Mouse (Mus musculus) neural tube, embryonic 14.5 days (tissue): ENCODE results near the gene Fam89b. TPM values are rescaled to one million over a fixed set of nuclear protein-coding genes. Genes with fewer than 3 reads are reported as not detected.

Experiments used
- ATAC-seq: fragments of 200-750 bp; cut with Nextera tagmentation; 2 replicates; pipeline ENCODE4 v1.8.0; 2017; ENCODE audit warnings: low read depth, mild to moderate bottlenecking, moderate TSS enrichment, moderate library complexity
- H3K27ac ChIP-seq: fragments of 300-500 bp; sonication (generic); 2 replicates; pipeline ENCODE4 v1.5.1; 2014; ENCODE audit warnings: low read depth, mild to moderate bottlenecking, control low read depth, low read length, moderate library complexity, mixed read lengths
- H3K27me3 ChIP-seq: fragments of 300-500 bp; sonication (generic); 2 replicates; pipeline ENCODE4 v1.6.1; 2014; ENCODE audit warnings: low read length; ENCODE audit not compliant: control insufficient read depth, insufficient read depth
- H3K36me3 ChIP-seq: fragments of 300-500 bp; sonication (generic); 2 replicates; pipeline ENCODE4 v1.6.1; 2014; ENCODE audit warnings: low read length, mixed read lengths; ENCODE audit not compliant: control insufficient read depth, insufficient read depth
- H3K4me1 ChIP-seq: fragments of 300-500 bp; sonication (generic); 2 replicates; pipeline ENCODE4 v1.6.1; 2014; ENCODE audit warnings: low read length; ENCODE audit not compliant: control insufficient read depth, insufficient read depth
- H3K4me2 ChIP-seq: fragments of 300-500 bp; sonication (generic); 2 replicates; pipeline ENCODE4 v1.6.1; 2014; ENCODE audit warnings: mild to moderate bottlenecking, low read depth, low read length, control low read depth
- H3K4me3 ChIP-seq: fragments of 300-500 bp; sonication (generic); 2 replicates; pipeline ENCODE4 v1.5.1; 2014; ENCODE audit warnings: low read depth, low read length, control low read depth, mixed read lengths
- H3K9ac ChIP-seq: fragments of 300-500 bp; sonication (generic); replicated peaks from 2 replicates; pipeline ENCODE4 v1.6.1; 2014; ENCODE audit warnings: low read depth, mild to moderate bottlenecking, control low read depth, low read length, mixed read lengths
- H3K9me3 ChIP-seq: fragments of 300-500 bp; sonication (generic); 2 replicates; pipeline ENCODE4 v1.6.1; 2016; ENCODE audit warnings: low read length; ENCODE audit not compliant: control insufficient read depth
- WGBS: fragments of 180-500 bp; shearing (Covaris S2); extraction: QIAGEN DNeasy Blood & Tissue Kit; methylation state at CpG from one replicate; pipeline ENCODE4 v1.1.7; 2014; 5-methylcytosine and 5-hydroxymethylcytosine counted together
- polyA plus RNA-seq: library from polyadenylated mRNA; unstranded; fragments of >200 nt; fragmentation: Nextera tagmentation; extraction: Ambion mirVana; gene quantifications from 2 replicates; pipeline ENCODE4 v1.2.1, GENCODE M21; 2014

Fam89b gene
- polyA plus RNA-seq, 1 experiment from 2014 or later, result 145 TPM

- Histone ChIP-seq H3K4me1 (peaks cover 56% of the 10 kb centered on the region), H3K4me3 (peak overlapping the region; percentile 73), H3K4me2 (peak overlapping the region; percentile 99), H3K27me3 (no peaks in the 10 kb centered on the region), H3K36me3 (no peaks in the 10 kb centered on the region; the same call in 1 of the 2 replicates), H3K27ac (peak overlapping the region; percentile 98), H3K9ac (peak overlapping the region; percentile 100), H3K9me3 (no peaks in the 10 kb centered on the region)
- WGBS, result 8% methylated on average over 37 of the region's 37 CpGs
- peak; percentile 47 for ATAC-seq
Measured at GRCm38 (mm10) chr19:5728631-5729443, 616 bp downstream of the Fam89b start.

GRCm38 (mm10) chr19:5727701-5728100 is 1.8 kb downstream of the Fam89b start:
- H3K4me2 ChIP-seq, result peak overlapping the region; percentile 99
- WGBS, result 3% methylated on average over 14 of the region's 14 CpGs
- H3K9me3 ChIP-seq, result no peaks in the 10 kb centered on the region
- ATAC-seq, result no peak
- peaks cover 56% of the 10 kb centered on the region for H3K4me1 ChIP-seq
- H3K27me3 ChIP-seq, result no peaks in the 10 kb centered on the region
- peak overlapping the region; percentile 44 for H3K27ac ChIP-seq
- H3K4me3 ChIP-seq, result peak overlapping the region; percentile 73
- H3K36me3 ChIP-seq, result no peaks in the 10 kb centered on the region; the same call in 1 of the 2 replicates
- H3K9ac ChIP-seq, result peak overlapping the region; percentile 100

- Histone ChIP-seq H3K27me3 (no peaks in the 10 kb centered on the region), H3K9me3 (no peaks in the 10 kb centered on the region), H3K4me1 (peaks cover 56% of the 10 kb centered on the region), H3K9ac (peak overlapping the region; percentile 51), H3K27ac (peak overlapping the region; percentile 44; the same call in 1 of the 2 replicates), H3K4me3 (peak overlapping the region; percentile 73), H3K4me2 (peak overlapping the region; percentile 99), H3K36me3 (peaks cover 4% of the 10 kb centered on the region; the same call in 1 of the 2 replicates)
- no peak for ATAC-seq
- 77% methylated on average over 15 of the region's 15 CpGs for WGBS
Measured at GRCm38 (mm10) chr19:5726961-5727578, 2.4 kb downstream of the Fam89b start.

GRCm38 (mm10) chr19:5725767-5726515 is 3.5 kb downstream of the Fam89b start, which contains the start of gene Ehbp1l1:
TSS of gene Ehbp1l1 (minus strand) at chr19:5726317.
- H3K36me3 ChIP-seq, result peaks cover 14% of the 10 kb centered on the region
- peaks cover 48% of the 10 kb centered on the region for H3K4me1 ChIP-seq
- peak within 1 kb of the TSS; percentile 51 for H3K9ac ChIP-seq
- no peaks in the 10 kb centered on the region for H3K9me3 ChIP-seq
- H3K27ac ChIP-seq, result no peak within 1 kb of the TSS
- ATAC-seq, result no peak
- peak within 1 kb of the TSS; percentile 99 for H3K4me2 ChIP-seq
- H3K27me3 ChIP-seq, result no peaks in the 10 kb centered on the region
- H3K4me3 ChIP-seq, result peak within 1 kb of the TSS; percentile 73
- 15% methylated on average over 45 of the region's 49 CpGs for WGBS

- H3K4me3 ChIP-seq, result no peak overlapping the region
- H3K4me2 ChIP-seq, result peak overlapping the region; percentile 99
- 66% methylated on average over 12 of the region's 12 CpGs for WGBS
- peaks cover 21% of the 10 kb centered on the region for H3K36me3 ChIP-seq
- ATAC-seq, result no peak
- 0 out of 2 replicates have a peak overlapping the region, but pooled peaks have one; percentile 3 for H3K9ac ChIP-seq
- H3K9me3 ChIP-seq, result no peaks in the 10 kb centered on the region
- H3K4me1 ChIP-seq, result peaks cover 41% of the 10 kb centered on the region
- H3K27ac ChIP-seq, result no peak overlapping the region
- H3K27me3 ChIP-seq, result no peaks in the 10 kb centered on the region
Measured at GRCm38 (mm10) chr19:5725029-5725707, 4.3 kb downstream of the Fam89b start.

- Histone ChIP-seq H3K9me3 (no peaks in the 10 kb centered on the region), H3K4me2 (0 out of 2 replicates have a peak overlapping the region, but pooled peaks have one; percentile 11), H3K9ac (no peak overlapping the region), H3K36me3 (peaks cover 28% of the 10 kb centered on the region), H3K4me3 (no peak overlapping the region), H3K27me3 (no peaks in the 10 kb centered on the region), H3K4me1 (peaks cover 36% of the 10 kb centered on the region), H3K27ac (no peak overlapping the region)
- ATAC-seq, result no peak
- WGBS, result 64% methylated on average over 7 of the region's 7 CpGs
Measured at GRCm38 (mm10) chr19:5724549-5724941, 4.9 kb downstream of the Fam89b start.

GRCm38 (mm10) chr19:5723934-5724548 is 5.4 kb downstream of the Fam89b start:
- no peak overlapping the region for H3K4me3 ChIP-seq
- no peak overlapping the region for H3K4me2 ChIP-seq
- H3K27ac ChIP-seq, result no peak overlapping the region

GRCm38 (mm10) chr19:5722848-5723425 is 6.5 kb downstream of the Fam89b start:
- H3K9ac ChIP-seq, result no peak overlapping the region
- H3K4me2 ChIP-seq, result no peak overlapping the region
- H3K4me1 ChIP-seq, result peaks cover 28% of the 10 kb centered on the region
- peaks cover 31% of the 10 kb centered on the region for H3K36me3 ChIP-seq
- no peaks in the 10 kb centered on the region for H3K27me3 ChIP-seq
- no peak overlapping the region for H3K27ac ChIP-seq
- no peaks in the 10 kb centered on the region for H3K9me3 ChIP-seq
- WGBS, result 89% methylated on average over 7 of the region's 7 CpGs
- no peak overlapping the region for H3K4me3 ChIP-seq
- no peak for ATAC-seq

More at GRCm38 (mm10) chr19:5723934-5724548, 5.4 kb downstream of the Fam89b start:
- Histone ChIP-seq H3K4me1 (peaks cover 35% of the 10 kb centered on the region), H3K9me3 (no peaks in the 10 kb centered on the region), H3K9ac (no peak overlapping the region), H3K36me3 (peaks cover 31% of the 10 kb centered on the region), H3K27me3 (no peaks in the 10 kb centered on the region)
- no peak for ATAC-seq
- WGBS, result 67% methylated on average over 4 of the region's 4 CpGs
